Mouse (Mus musculus): ENCODE measurements around the gene Bmp4.

DNA sequence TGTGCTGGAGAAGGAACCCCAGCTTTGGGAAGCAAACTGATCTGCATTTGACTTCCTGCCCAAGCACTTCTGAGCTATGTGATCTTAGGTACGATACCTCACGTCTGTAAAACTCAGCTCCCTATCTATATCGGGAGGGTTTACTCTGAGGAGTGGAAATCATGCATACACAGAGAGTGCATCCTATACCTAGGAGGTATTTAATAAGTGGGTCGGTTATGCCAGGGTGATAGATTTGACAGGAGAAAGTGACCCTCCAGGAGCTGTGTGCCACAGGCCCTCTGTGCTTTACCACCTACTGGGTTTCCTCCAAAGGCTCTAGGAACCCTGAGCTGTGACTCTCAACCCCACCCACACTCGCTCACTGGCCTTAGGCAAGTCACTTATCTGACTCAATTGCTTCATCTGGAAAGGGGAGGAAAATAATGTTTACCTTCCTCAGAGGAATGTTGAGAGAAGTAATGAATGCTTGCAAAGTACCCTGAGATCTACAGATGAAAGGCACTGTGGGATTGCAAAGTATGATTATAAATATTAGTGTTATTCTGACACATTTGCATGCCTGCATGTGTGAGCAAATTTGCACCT lies 49.1 kb upstream of the Bmp4 start:
- TF ChIP-seq CTCF (IDR thresholded peaks at IDR 0.05) (no peak), EP300 (IDR thresholded peaks at IDR 0.05) (peak; percentile 95)
